Mouse (Mus musculus) gonadal fat pad, adult 2 months (tissue): ENCODE measurements around the gene Adcy7. TPM values are rescaled to one million over a fixed set of nuclear protein-coding genes. Genes with fewer than 3 reads are reported as not detected.

Experiments used
- DNase-seq: peaks from one replicate; pipeline ENCODE4 v3.0.0-alpha.2; 2012; ENCODE audit warnings: low read depth
- polyA plus RNA-seq: library from polyadenylated mRNA; depleted of rRNA; stranded (reverse); fragments of >200 nt; gene quantifications from 2 replicates; pipeline ENCODE4 v1.2.3, GENCODE M21; 2012

The Adcy7 gene
- polyA plus RNA-seq, 1 experiment: 36.6 TPM

- DNase-seq: no peak
Measured at GRCm38 (mm10) chr8:88299907-88300603, 27.9 kb downstream of the Adcy7 start.

- DNase-seq: no peak
Measured at GRCm38 (mm10) chr8:88301589-88302437, 29.6 kb downstream of the Adcy7 start.

GRCm38 (mm10) chr8:88305814-88306213, 33.6 kb downstream of the Adcy7 start:
- DNase-seq: no peak

DNA sequence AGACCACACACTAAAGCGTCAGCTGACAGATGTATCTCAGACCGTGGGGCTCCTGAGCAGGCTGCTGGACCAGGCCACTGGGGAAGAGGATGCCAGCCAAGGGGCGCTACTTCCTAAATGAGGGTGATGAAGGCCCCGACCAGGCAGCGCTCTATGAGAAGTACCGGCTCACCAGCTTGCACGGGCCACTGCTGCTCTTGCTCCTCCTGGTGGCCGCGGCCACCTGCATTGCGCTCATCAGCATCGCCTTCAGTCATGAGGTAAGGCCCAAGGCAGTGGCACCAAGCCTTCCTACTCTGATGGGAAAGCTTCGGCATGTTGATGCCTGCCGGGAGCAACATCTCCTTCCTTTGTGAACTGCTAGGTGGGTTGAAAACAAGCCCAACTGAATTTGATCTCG, 34.3 kb downstream of the Adcy7 start:
- DNase-seq: no peak

- DNase-seq: no peak
Measured at GRCm38 (mm10) chr8:88307736-88308135, 35.5 kb downstream of the Adcy7 start.

- no peak for DNase-seq
Measured at GRCm38 (mm10) chr8:88309274-88309873, 37.2 kb downstream of the Adcy7 start.

GRCm38 (mm10) chr8:88309881-88310280, 37.7 kb downstream of the Adcy7 start:
- no peak for DNase-seq

- no peak for DNase-seq
Measured at GRCm38 (mm10) chr8:88310286-88310685, 38.1 kb downstream of the Adcy7 start.

- DNase-seq: no peak
Measured at GRCm38 (mm10) chr8:88312966-88313365, 40.8 kb downstream of the Adcy7 start.

DNA sequence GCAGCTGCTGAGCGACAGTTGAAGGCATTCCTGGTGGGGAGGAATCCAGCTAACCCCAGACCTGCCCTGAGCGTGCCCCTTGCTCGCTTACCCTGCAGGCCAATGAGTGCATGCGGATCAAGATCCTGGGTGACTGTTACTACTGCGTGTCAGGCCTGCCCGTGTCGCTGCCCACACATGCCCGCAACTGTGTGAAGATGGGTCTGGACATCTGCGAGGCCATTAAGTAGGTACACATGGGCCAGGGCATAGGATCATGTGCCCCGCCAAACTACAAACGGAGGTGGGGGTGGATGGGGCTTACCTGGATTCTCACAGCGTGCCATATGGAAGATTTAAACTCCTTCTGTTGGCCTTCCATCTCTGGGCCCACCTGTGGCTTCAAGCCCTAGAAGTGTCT, 41.8 kb downstream of the Adcy7 start:
- no peak for DNase-seq

DNA sequence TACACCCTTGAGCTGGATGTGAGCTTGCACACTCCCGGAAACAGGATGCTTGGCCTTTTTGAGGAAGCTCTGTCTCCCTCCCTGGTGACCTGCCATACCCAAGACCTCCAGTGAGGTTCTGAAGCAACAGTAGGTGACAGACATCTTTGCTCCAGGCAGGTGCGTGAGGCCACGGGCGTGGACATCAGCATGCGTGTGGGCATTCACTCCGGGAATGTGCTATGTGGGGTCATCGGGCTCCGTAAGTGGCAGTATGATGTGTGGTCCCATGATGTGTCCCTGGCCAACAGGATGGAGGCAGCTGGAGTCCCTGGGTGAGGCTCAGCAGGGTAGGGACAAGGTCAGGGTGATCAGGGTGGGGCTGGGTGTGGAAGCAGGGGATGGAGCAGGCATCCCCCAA, 43.1 kb downstream of the Adcy7 start:
- DNase-seq: no peak

GRCm38 (mm10) chr8:88316139-88316931, 44.1 kb downstream of the Adcy7 start:
- no peak for DNase-seq

DNA sequence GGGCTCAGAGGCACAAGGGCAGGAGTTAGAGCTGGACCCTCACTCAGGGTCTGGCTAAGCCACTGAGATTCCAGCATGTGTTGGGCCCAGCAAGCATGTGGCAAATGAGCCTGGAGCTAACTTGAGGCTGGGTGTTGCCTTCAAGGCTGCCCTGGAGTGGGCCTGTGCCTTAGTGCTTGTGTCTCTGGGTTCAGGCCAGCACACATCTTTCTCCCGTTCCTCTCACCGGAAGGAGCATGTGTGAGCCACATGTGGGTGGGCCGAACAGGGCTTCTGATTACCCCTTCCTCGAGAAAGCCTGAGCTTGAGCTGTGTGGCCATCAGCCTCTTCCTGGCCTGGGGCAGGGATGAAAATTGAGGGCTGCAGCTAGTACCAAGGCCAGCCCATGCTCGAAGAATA, 45.1 kb downstream of the Adcy7 start:
- no peak for DNase-seq

- DNase-seq: no peak
Measured at GRCm38 (mm10) chr8:88318151-88318550, 45.9 kb downstream of the Adcy7 start.

GRCm38 (mm10) chr8:88320134-88320533, 47.9 kb downstream of the Adcy7 start:
- no peak for DNase-seq

- no peak for DNase-seq
Measured at GRCm38 (mm10) chr8:88321387-88321786, 49.2 kb downstream of the Adcy7 start.

GRCm38 (mm10) chr8:88323523-88323922, 51.3 kb downstream of the Adcy7 start:
- no peak for DNase-seq

- DNase-seq: no peak
Measured at GRCm38 (mm10) chr8:88324760-88325159, 52.6 kb downstream of the Adcy7 start.

DNA sequence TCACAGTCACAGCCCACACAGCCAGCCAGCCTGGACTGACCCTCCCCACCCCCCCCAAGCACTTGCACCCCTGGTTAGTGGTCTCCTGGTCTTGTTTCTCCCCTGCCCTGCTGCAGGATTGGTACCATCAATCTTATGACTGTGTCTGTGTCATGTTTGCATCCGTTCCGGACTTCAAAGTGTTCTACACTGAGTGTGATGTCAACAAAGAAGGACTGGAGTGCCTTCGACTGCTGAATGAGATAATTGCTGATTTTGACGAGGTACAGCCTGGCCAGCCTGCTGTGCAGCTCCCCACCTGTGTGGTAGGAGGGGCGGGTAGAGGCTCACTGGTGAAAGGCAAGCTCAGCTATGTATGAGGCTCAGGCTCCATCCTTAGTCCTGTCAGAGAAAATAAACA, 53.0 kb downstream of the Adcy7 start:
- no peak for DNase-seq

DNA sequence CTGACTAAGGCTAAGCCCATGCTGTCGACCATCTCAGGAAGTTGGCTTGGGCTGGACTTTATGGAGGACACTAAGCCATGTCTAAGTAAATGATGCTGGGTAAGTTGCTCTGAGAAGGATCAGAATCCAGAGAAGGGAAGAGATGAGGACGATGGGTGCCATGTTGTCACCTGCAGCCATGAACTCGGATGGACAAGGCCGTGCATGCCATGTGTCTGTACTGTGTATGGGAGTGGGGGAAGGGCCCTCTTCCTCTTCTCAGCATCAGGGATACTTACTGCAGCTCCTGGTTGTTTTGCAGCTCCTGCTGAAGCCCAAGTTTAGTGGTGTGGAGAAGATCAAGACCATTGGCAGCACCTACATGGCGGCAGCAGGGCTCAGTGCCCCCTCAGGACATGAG, 53.6 kb downstream of the Adcy7 start:
- DNase-seq: no peak

GRCm38 (mm10) chr8:88326328-88326727, 54.1 kb downstream of the Adcy7 start:
- no peak for DNase-seq

GRCm38 (mm10) chr8:88328689-88329088, 56.5 kb downstream of the Adcy7 start:
- no peak for DNase-seq
